Mouse (Mus musculus): ENCODE data around the gene Klhl5.

Klhl5 gene

GRCm38 (mm10) chr5:65106876-65107772 lies at the start of gene Klhl5:
Gene Klhl5, plus strand, starts transcription at chr5:65107539.
- DNase-seq (ENCODE audit: low spot score), result peak; percentile 73

GRCm38 (mm10) chr5:65057596-65057995 lies 49.7 kb upstream of the Klhl5 start:
- DNase-seq (ENCODE audit: low spot score), result no peak

- DNase-seq (ENCODE audit: low spot score), result no peak
These were observed 47.5 kb upstream of the Klhl5 start for GRCm38 (mm10) chr5:65059806-65060205.

- DNase-seq (ENCODE audit: low spot score), result no peak
These were observed 45.1 kb upstream of the Klhl5 start for GRCm38 (mm10) chr5:65062236-65062635.

- no peak for DNase-seq (ENCODE audit: low spot score)
These were observed 44.1 kb upstream of the Klhl5 start for GRCm38 (mm10) chr5:65063266-65063665.

- no peak for DNase-seq (ENCODE audit: low spot score)
These were observed 39.2 kb upstream of the Klhl5 start for GRCm38 (mm10) chr5:65068166-65068565.

GRCm38 (mm10) chr5:65069872-65070271 lies 37.5 kb upstream of the Klhl5 start:
- no peak for DNase-seq (ENCODE audit: low spot score)

- DNase-seq (ENCODE audit: low spot score), result no peak
These were observed 35.6 kb upstream of the Klhl5 start for GRCm38 (mm10) chr5:65071689-65072118.

- DNase-seq (ENCODE audit: low spot score), result no peak
These were observed 34.1 kb upstream of the Klhl5 start for GRCm38 (mm10) chr5:65073247-65073646.

- no peak for DNase-seq (ENCODE audit: low spot score)
These were observed 32.6 kb upstream of the Klhl5 start for GRCm38 (mm10) chr5:65074693-65075092.

- no peak for DNase-seq (ENCODE audit: low spot score)
These were observed 31.3 kb upstream of the Klhl5 start for GRCm38 (mm10) chr5:65076087-65076486.

GRCm38 (mm10) chr5:65076748-65077147 lies 30.6 kb upstream of the Klhl5 start:
- DNase-seq (ENCODE audit: low spot score), result no peak

GRCm38 (mm10) chr5:65078081-65078480 lies 29.3 kb upstream of the Klhl5 start:
- no peak for DNase-seq (ENCODE audit: low spot score)

- DNase-seq (ENCODE audit: low spot score), result no peak
These were observed 27.5 kb upstream of the Klhl5 start for GRCm38 (mm10) chr5:65079881-65080280.

- DNase-seq (ENCODE audit: low spot score), result no peak
These were observed 25.5 kb upstream of the Klhl5 start for GRCm38 (mm10) chr5:65081836-65082235.

- no peak for DNase-seq (ENCODE audit: low spot score)
These were observed 20.8 kb upstream of the Klhl5 start for GRCm38 (mm10) chr5:65086522-65086921.

GRCm38 (mm10) chr5:65089707-65090106 lies 17.6 kb upstream of the Klhl5 start:
- no peak for DNase-seq (ENCODE audit: low spot score)

GRCm38 (mm10) chr5:65091184-65091858 lies 16.0 kb upstream of the Klhl5 start:
- DNase-seq (ENCODE audit: low spot score), result no peak

- no peak for DNase-seq (ENCODE audit: low spot score)
These were observed 15.4 kb upstream of the Klhl5 start, which contains the start of gene Tmem156 for GRCm38 (mm10) chr5:65091921-65092320. Gene Tmem156, minus strand, starts transcription at chr5:65092132.

GRCm38 (mm10) chr5:65093769-65094168 lies 13.6 kb upstream of the Klhl5 start:
- DNase-seq (ENCODE audit: low spot score), result no peak

- no peak for DNase-seq (ENCODE audit: low spot score)
These were observed 12.3 kb upstream of the Klhl5 start for GRCm38 (mm10) chr5:65094902-65095545.

GRCm38 (mm10) chr5:65096082-65096481 lies 11.3 kb upstream of the Klhl5 start:
- DNase-seq (ENCODE audit: low spot score), result no peak

GRCm38 (mm10) chr5:65096805-65097204 lies 10.5 kb upstream of the Klhl5 start:
- no peak for DNase-seq (ENCODE audit: low spot score)

Data from urinary bladder, postnatal 10 days (tissue).